Mouse (Mus musculus): ENCODE results near the gene Spo11. TPM values are rescaled to one million over a fixed set of nuclear protein-coding genes. Genes with fewer than 3 reads are reported as not detected.

The Spo11 gene
- polyA plus RNA-seq, 1 experiment from 2014 or later = 0.07 TPM

GRCm38 (mm10) chr2:172939639-172940002 is 37.9 kb upstream of the Spo11 start:
- TF ChIP-seq CTCF (IDR thresholded peaks at IDR 0.05; ENCODE audit: low read depth) (no peak), EP300 (IDR thresholded peaks at IDR 0.05; ENCODE audit: low read depth) (no peak)
- Histone ChIP-seq H3K27ac (ENCODE audit: low read depth) (no peak overlapping the region), H3K36me3 (replicated peaks; ENCODE audit: insufficient read depth, low read length) (no peaks in the 10 kb centered on the region), H3K4me2 (ENCODE audit: low read depth, low read length) (peak overlapping the region; percentile 72), H3K4me1 (ENCODE audit: insufficient read depth) (peaks cover 14% of the 10 kb centered on the region; the same call in 1 of the 2 replicates), H3K27me3 (ENCODE audit: insufficient read depth, low read length) (peaks cover 72% of the 10 kb centered on the region), H3K9ac (replicated peaks) (no peak overlapping the region), H3K9me3 (ENCODE audit: low read length) (no peaks in the 10 kb centered on the region), H3K4me3 (ENCODE audit: low read depth, low read length) (peak overlapping the region; percentile 47)
- WGBS (ENCODE audit: insufficient replicate concordance) = under 1% methylated on average over 26 of the region's 26 CpGs
- ATAC-seq (no peak), DNase-seq (no peak)

DNA sequence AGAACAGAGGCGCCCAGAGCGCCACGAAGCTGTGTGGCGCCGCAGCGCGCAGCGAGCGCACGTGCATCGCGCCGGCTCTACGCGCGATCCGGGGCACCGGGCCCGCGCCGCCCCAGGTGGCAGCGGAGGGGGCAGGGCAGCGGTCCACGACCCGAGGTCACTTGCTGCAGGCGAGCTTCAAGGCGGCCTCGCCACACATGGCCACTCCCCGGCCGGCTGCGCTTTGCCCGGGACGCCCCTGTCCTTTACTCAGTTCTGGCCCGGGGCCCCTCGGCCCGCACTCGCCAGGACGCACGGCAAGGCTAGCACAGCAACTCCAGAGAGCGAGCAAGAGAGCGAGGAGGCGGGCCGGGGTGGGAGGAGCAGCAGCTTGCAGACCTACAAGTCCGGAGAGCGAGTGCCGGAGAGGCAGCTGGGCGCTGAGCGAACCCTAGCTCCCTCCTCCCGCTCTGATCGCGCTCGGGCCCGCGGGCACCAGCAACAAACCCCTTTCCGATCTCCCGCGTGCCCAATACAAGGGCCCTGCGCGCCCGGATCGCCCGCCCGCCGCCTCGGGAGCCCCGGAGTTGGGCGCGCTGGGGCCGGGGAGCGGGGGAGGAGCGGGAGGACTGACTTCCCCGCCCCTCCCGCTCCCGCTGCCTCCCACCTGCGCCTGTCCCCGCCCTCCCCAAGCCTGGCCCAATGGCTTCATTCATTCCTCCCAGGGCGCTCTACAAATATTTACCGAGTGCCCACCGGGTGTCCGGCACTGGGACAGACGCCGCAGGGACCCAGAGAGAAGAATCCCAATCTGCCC is 37.3 kb upstream of the Spo11 start, which contains the start of gene Bmp7:
Gene Bmp7 (minus strand): TSS at position 319 of the 796 bp plus-strand sequence.
- peak within 1 kb of the TSS; percentile 47 for H3K4me3 ChIP-seq (ENCODE audit: low read depth, low read length)
- no peak within 1 kb of the TSS for H3K27ac ChIP-seq (ENCODE audit: low read depth)
- ATAC-seq (peak; percentile 73), DNase-seq (peak; percentile 64)
- peaks cover 8% of the 10 kb centered on the region; the same call in 1 of the 2 replicates for H3K4me1 ChIP-seq (ENCODE audit: insufficient read depth)
- peaks cover 66% of the 10 kb centered on the region for H3K27me3 ChIP-seq (ENCODE audit: insufficient read depth, low read length)
- TF ChIP-seq CTCF (IDR thresholded peaks at IDR 0.05; ENCODE audit: low read depth) = no peak
- no peak for TF ChIP-seq EP300 (IDR thresholded peaks at IDR 0.05; ENCODE audit: low read depth)
- under 1% methylated on average over 53 of the region's 82 CpGs for WGBS (ENCODE audit: insufficient replicate concordance)
- H3K4me2 ChIP-seq (ENCODE audit: low read depth, low read length) = peak within 1 kb of the TSS; percentile 72
- no peaks in the 10 kb centered on the region for H3K9me3 ChIP-seq (ENCODE audit: low read length)
- H3K9ac ChIP-seq (replicated peaks) = 0 out of 2 replicates have a peak within 1 kb of the TSS, but pooled peaks have one; percentile 21
- H3K36me3 ChIP-seq (replicated peaks; ENCODE audit: insufficient read depth, low read length) = no peaks in the 10 kb centered on the region

DNA sequence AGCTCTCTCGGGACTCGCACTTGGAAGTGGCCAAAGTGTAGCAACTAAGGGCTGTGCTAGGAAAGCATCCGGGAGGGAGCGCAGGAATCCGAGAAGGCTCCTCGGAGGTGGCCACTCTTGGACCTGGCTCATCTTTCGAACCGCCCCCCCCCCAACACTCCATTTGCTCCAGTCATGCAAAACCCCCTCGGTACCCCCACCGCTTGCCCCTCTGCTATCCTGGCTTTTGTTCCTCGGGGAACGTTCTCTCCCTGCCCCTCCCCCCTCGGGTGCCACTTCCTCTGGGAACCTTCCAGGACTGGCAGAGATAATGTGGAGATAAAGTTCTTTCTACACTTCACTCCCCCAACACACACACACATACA is 36.7 kb upstream of the Spo11 start:
- no peaks in the 10 kb centered on the region for H3K36me3 ChIP-seq (replicated peaks; ENCODE audit: insufficient read depth, low read length)
- ATAC-seq = no peak
- no peaks in the 10 kb centered on the region for H3K9me3 ChIP-seq (ENCODE audit: low read length)
- WGBS (ENCODE audit: insufficient replicate concordance) = 4% methylated on average over 13 of the region's 13 CpGs
- no peak overlapping the region for H3K27ac ChIP-seq (ENCODE audit: low read depth)
- H3K9ac ChIP-seq (replicated peaks) = no peak overlapping the region
- H3K4me2 ChIP-seq (ENCODE audit: low read depth, low read length) = peak overlapping the region; percentile 72
- TF ChIP-seq CTCF (IDR thresholded peaks at IDR 0.05; ENCODE audit: low read depth) = no peak
- TF ChIP-seq EP300 (IDR thresholded peaks at IDR 0.05; ENCODE audit: low read depth) = no peak
- H3K27me3 ChIP-seq (ENCODE audit: insufficient read depth, low read length) = peaks cover 61% of the 10 kb centered on the region
- H3K4me1 ChIP-seq (ENCODE audit: insufficient read depth) = 0 out of 2 replicates have a peak, but pooled peaks cover 7% of the 10 kb centered on the region
- H3K4me3 ChIP-seq (ENCODE audit: low read depth, low read length) = peak overlapping the region; percentile 47
- DNase-seq = no peak

GRCm38 (mm10) chr2:172949051-172949450 is 28.4 kb upstream of the Spo11 start:
- DNase-seq (no peak), ATAC-seq (no peak)
- Histone ChIP-seq H3K4me2 (ENCODE audit: low read depth, low read length) (no peak overlapping the region), H3K4me3 (ENCODE audit: low read depth, low read length) (no peak overlapping the region), H3K4me1 (ENCODE audit: insufficient read depth) (no peaks in the 10 kb centered on the region), H3K9me3 (ENCODE audit: low read length) (no peaks in the 10 kb centered on the region), H3K9ac (replicated peaks) (no peak overlapping the region), H3K27ac (ENCODE audit: low read depth) (no peak overlapping the region), H3K36me3 (replicated peaks; ENCODE audit: insufficient read depth, low read length) (no peaks in the 10 kb centered on the region), H3K27me3 (ENCODE audit: insufficient read depth, low read length) (peaks cover 6% of the 10 kb centered on the region; the same call in 1 of the 2 replicates)
- 36% methylated on average over 5 of the region's 5 CpGs for WGBS (ENCODE audit: insufficient replicate concordance)
- TF ChIP-seq CTCF (IDR thresholded peaks at IDR 0.05; ENCODE audit: low read depth) = peak; percentile 35; the same call in 1 of the 2 replicates
- no peak for TF ChIP-seq EP300 (IDR thresholded peaks at IDR 0.05; ENCODE audit: low read depth)

- WGBS (ENCODE audit: insufficient replicate concordance) = 66% methylated on average over 9 of the region's 9 CpGs
- no peaks in the 10 kb centered on the region for H3K9me3 ChIP-seq (ENCODE audit: low read length)
- no peak for ATAC-seq
- H3K9ac ChIP-seq (replicated peaks) = no peak overlapping the region
- no peak overlapping the region for H3K4me2 ChIP-seq (ENCODE audit: low read depth, low read length)
- no peaks in the 10 kb centered on the region for H3K4me1 ChIP-seq (ENCODE audit: insufficient read depth)
- DNase-seq = no peak
- H3K27me3 ChIP-seq (ENCODE audit: insufficient read depth, low read length) = peaks cover 6% of the 10 kb centered on the region; the same call in 1 of the 2 replicates
- no peak for TF ChIP-seq EP300 (IDR thresholded peaks at IDR 0.05; ENCODE audit: low read depth)
- TF ChIP-seq CTCF (IDR thresholded peaks at IDR 0.05; ENCODE audit: low read depth) = no peak
- H3K36me3 ChIP-seq (replicated peaks; ENCODE audit: insufficient read depth, low read length) = no peaks in the 10 kb centered on the region
- H3K4me3 ChIP-seq (ENCODE audit: low read depth, low read length) = no peak overlapping the region
- no peak overlapping the region for H3K27ac ChIP-seq (ENCODE audit: low read depth)
Measured at GRCm38 (mm10) chr2:172950119-172950676, 27.3 kb upstream of the Spo11 start.

DNA sequence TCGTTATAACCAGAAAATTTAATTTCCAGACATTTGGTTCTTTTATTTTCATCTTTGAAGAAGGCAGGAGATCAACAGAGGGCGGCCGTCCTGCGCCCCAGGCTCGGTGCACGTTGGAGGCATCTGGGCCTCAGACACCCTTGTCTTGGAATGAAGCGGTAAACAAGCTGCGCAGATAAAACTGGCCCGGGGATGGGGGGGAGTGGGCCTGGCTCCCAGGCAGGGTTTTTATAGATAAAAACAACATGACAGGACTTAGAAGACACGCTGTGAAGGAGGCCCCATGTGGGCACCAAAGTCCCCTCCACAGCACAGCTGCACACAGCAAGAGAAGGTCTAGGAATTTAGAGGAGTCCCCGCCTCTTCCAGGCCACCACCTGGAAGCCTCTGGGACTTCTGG is 26.8 kb upstream of the Spo11 start:
- ATAC-seq (no peak), DNase-seq (no peak)
- no peaks in the 10 kb centered on the region for H3K4me1 ChIP-seq (ENCODE audit: insufficient read depth)
- no peaks in the 10 kb centered on the region for H3K9me3 ChIP-seq (ENCODE audit: low read length)
- no peak overlapping the region for H3K4me2 ChIP-seq (ENCODE audit: low read depth, low read length)
- no peaks in the 10 kb centered on the region for H3K36me3 ChIP-seq (replicated peaks; ENCODE audit: insufficient read depth, low read length)
- TF ChIP-seq CTCF (IDR thresholded peaks at IDR 0.05; ENCODE audit: low read depth) (no peak), EP300 (IDR thresholded peaks at IDR 0.05; ENCODE audit: low read depth) (no peak)
- H3K27me3 ChIP-seq (ENCODE audit: insufficient read depth, low read length) = peaks cover 6% of the 10 kb centered on the region; the same call in 1 of the 2 replicates
- H3K9ac ChIP-seq (replicated peaks) = no peak overlapping the region
- no peak overlapping the region for H3K4me3 ChIP-seq (ENCODE audit: low read depth, low read length)
- 49% methylated on average over 11 of the region's 11 CpGs for WGBS (ENCODE audit: insufficient replicate concordance)
- no peak overlapping the region for H3K27ac ChIP-seq (ENCODE audit: low read depth)
